Mouse (Mus musculus): ENCODE measurements around the gene Ankrd35. TPM values are rescaled to one million over a fixed set of nuclear protein-coding genes. Genes with fewer than 3 reads are reported as not detected.

Gene Ankrd35
- polyA plus RNA-seq, 1 experiment, result 0.09 TPM

- Histone ChIP-seq H3K27me3 (ENCODE audit: control insufficient read depth, insufficient read depth, insufficient read length) (no peaks in the 10 kb centered on the region), H3K36me3 (ENCODE audit: control insufficient read depth, insufficient read depth) (peaks cover 47% of the 10 kb centered on the region)
- TF ChIP-seq USF1 (IDR thresholded peaks at IDR 0.05; ENCODE audit: low read depth) (no peak), MYOG (IDR thresholded peaks at IDR 0.05; ENCODE audit: control insufficient read depth, extremely low read depth, insufficient read length) (no peak), MAX (IDR thresholded peaks at IDR 0.05) (peak; percentile 62)
Measured at GRCm38 (mm10) chr3:96634928-96635879, 34.7 kb upstream of the Ankrd35 start, which contains the start of the genes Pex11b and Gm42957. Gene Pex11b (plus strand): TSS chr3:96635376. Gene Gm42957 (plus strand): TSS chr3:96635474.

GRCm38 (mm10) chr3:96635906-96636305 lies 34.0 kb upstream of the Ankrd35 start:
- peaks cover 23% of the 10 kb centered on the region for H3K79me3 ChIP-seq (ENCODE audit: low read depth)
- TF ChIP-seq MAX (IDR thresholded peaks at IDR 0.05) (no peak), CEBPB (IDR thresholded peaks at IDR 0.05; ENCODE audit: low read depth) (no peak), MYOG (IDR thresholded peaks at IDR 0.05; ENCODE audit: control insufficient read depth, extremely low read depth, insufficient read length) (no peak), MYOD1 (IDR thresholded peaks at IDR 0.05; ENCODE audit: control insufficient read depth, insufficient read length, low read depth) (no peak), USF1 (IDR thresholded peaks at IDR 0.05; ENCODE audit: low read depth) (no peak), CTCF (IDR thresholded peaks at IDR 0.05; ENCODE audit: control insufficient read depth, insufficient read depth, insufficient read length) (no peak), FOSL1 (IDR thresholded peaks at IDR 0.05; ENCODE audit: insufficient read depth, low read length, poor library complexity, severe bottlenecking) (no peak)
- H3K79me2 ChIP-seq (ENCODE audit: control insufficient read depth, insufficient read depth), result peaks cover 36% of the 10 kb centered on the region
- H3K36me3 ChIP-seq (ENCODE audit: control insufficient read depth, insufficient read depth), result peaks cover 45% of the 10 kb centered on the region
- peak overlapping the region; percentile 84 for H3ac ChIP-seq (ENCODE audit: control insufficient read depth, insufficient read length, low read depth)
- H3K4me3 ChIP-seq (ENCODE audit: insufficient read depth, poor library complexity, severe bottlenecking), result peak overlapping the region; percentile 68
- no peaks in the 10 kb centered on the region for H3K27me3 ChIP-seq (ENCODE audit: control insufficient read depth, insufficient read depth, insufficient read length)

More at GRCm38 (mm10) chr3:96634928-96635879, 34.7 kb upstream of the Ankrd35 start, which contains the start of the genes Pex11b and Gm42957:
- peak within 1 kb of the TSS; percentile 84 for H3ac ChIP-seq (ENCODE audit: control insufficient read depth, insufficient read length, low read depth)
- peaks cover 30% of the 10 kb centered on the region for H3K79me3 ChIP-seq (ENCODE audit: low read depth)
- H3K79me2 ChIP-seq (ENCODE audit: control insufficient read depth, insufficient read depth), result peaks cover 43% of the 10 kb centered on the region
- peak within 1 kb of the TSS; percentile 68 for H3K4me3 ChIP-seq (ENCODE audit: insufficient read depth, poor library complexity, severe bottlenecking)

- H3K79me3 ChIP-seq (ENCODE audit: low read depth), result peaks cover 18% of the 10 kb centered on the region
- H3K79me2 ChIP-seq (ENCODE audit: control insufficient read depth, insufficient read depth), result peaks cover 30% of the 10 kb centered on the region
- peak overlapping the region; percentile 68 for H3K4me3 ChIP-seq (ENCODE audit: insufficient read depth, poor library complexity, severe bottlenecking)
- TF ChIP-seq USF1 (IDR thresholded peaks at IDR 0.05; ENCODE audit: low read depth) (no peak), MYOG (IDR thresholded peaks at IDR 0.05; ENCODE audit: control insufficient read depth, extremely low read depth, insufficient read length) (no peak), MAX (IDR thresholded peaks at IDR 0.05) (no peak), CTCF (IDR thresholded peaks at IDR 0.05; ENCODE audit: control insufficient read depth, insufficient read depth, insufficient read length) (no peak), MYOD1 (IDR thresholded peaks at IDR 0.05; ENCODE audit: control insufficient read depth, insufficient read length, low read depth) (no peak), CEBPB (IDR thresholded peaks at IDR 0.05; ENCODE audit: low read depth) (no peak), FOSL1 (IDR thresholded peaks at IDR 0.05; ENCODE audit: insufficient read depth, low read length, poor library complexity, severe bottlenecking) (no peak)
- H3K36me3 ChIP-seq (ENCODE audit: control insufficient read depth, insufficient read depth), result peaks cover 40% of the 10 kb centered on the region
- peak overlapping the region; percentile 54 for H3ac ChIP-seq (ENCODE audit: control insufficient read depth, insufficient read length, low read depth)
- no peaks in the 10 kb centered on the region for H3K27me3 ChIP-seq (ENCODE audit: control insufficient read depth, insufficient read depth, insufficient read length)
Measured at GRCm38 (mm10) chr3:96636448-96636847, 33.5 kb upstream of the Ankrd35 start.

GRCm38 (mm10) chr3:96639219-96639618 lies 30.7 kb upstream of the Ankrd35 start:
- Histone ChIP-seq H3K27me3 (ENCODE audit: control insufficient read depth, insufficient read depth, insufficient read length) (no peaks in the 10 kb centered on the region), H3ac (ENCODE audit: control insufficient read depth, insufficient read length, low read depth) (no peak overlapping the region), H3K79me3 (ENCODE audit: low read depth) (peaks cover 9% of the 10 kb centered on the region), H3K4me3 (ENCODE audit: insufficient read depth, poor library complexity, severe bottlenecking) (no peak overlapping the region), H3K36me3 (ENCODE audit: control insufficient read depth, insufficient read depth) (peaks cover 26% of the 10 kb centered on the region), H3K79me2 (ENCODE audit: control insufficient read depth, insufficient read depth) (peaks cover 13% of the 10 kb centered on the region)
- TF ChIP-seq MYOG (IDR thresholded peaks at IDR 0.05; ENCODE audit: control insufficient read depth, extremely low read depth, insufficient read length) (no peak), MYOD1 (IDR thresholded peaks at IDR 0.05; ENCODE audit: control insufficient read depth, insufficient read length, low read depth) (no peak), MAX (IDR thresholded peaks at IDR 0.05) (no peak), CTCF (IDR thresholded peaks at IDR 0.05; ENCODE audit: control insufficient read depth, insufficient read depth, insufficient read length) (peak; percentile 46)

- Histone ChIP-seq H3K79me2 (ENCODE audit: control insufficient read depth, insufficient read depth) (no peaks in the 10 kb centered on the region), H3K79me3 (ENCODE audit: low read depth) (no peaks in the 10 kb centered on the region), H3K27me3 (ENCODE audit: control insufficient read depth, insufficient read depth, insufficient read length) (no peaks in the 10 kb centered on the region), H3K4me3 (ENCODE audit: insufficient read depth, poor library complexity, severe bottlenecking) (no peak within 1 kb of the TSS), H3K36me3 (ENCODE audit: control insufficient read depth, insufficient read depth) (peaks cover 16% of the 10 kb centered on the region), H3ac (ENCODE audit: control insufficient read depth, insufficient read length, low read depth) (no peak within 1 kb of the TSS)
- TF ChIP-seq MYOD1 (IDR thresholded peaks at IDR 0.05; ENCODE audit: control insufficient read depth, insufficient read length, low read depth) (no peak), MYOG (IDR thresholded peaks at IDR 0.05; ENCODE audit: control insufficient read depth, extremely low read depth, insufficient read length) (no peak), CTCF (IDR thresholded peaks at IDR 0.05; ENCODE audit: control insufficient read depth, insufficient read depth, insufficient read length) (peak; percentile 38), FOSL1 (IDR thresholded peaks at IDR 0.05; ENCODE audit: insufficient read depth, low read length, poor library complexity, severe bottlenecking) (no peak)
Measured at GRCm38 (mm10) chr3:96645018-96645649, 24.8 kb upstream of the Ankrd35 start, which contains the start of gene Itga10. Gene Itga10 (plus strand): TSS chr3:96645584.
